Mouse (Mus musculus) lung, embryonic 16.5 days (tissue): ENCODE results near the gene Slc19a3. TPM values are rescaled to one million over a fixed set of nuclear protein-coding genes. Genes with fewer than 3 reads are reported as not detected.

Experiments
- ATAC-seq: fragments of 200-750 bp; cut with Nextera tagmentation; 2 replicates; pipeline ENCODE4 v1.8.0; 2017; ENCODE audit warnings: low read depth, mild to moderate bottlenecking, moderate library complexity
- H3K27ac ChIP-seq: fragments of 300-500 bp; sonication (generic); 2 replicates; pipeline ENCODE4 v1.5.1; 2014; ENCODE audit warnings: mild to moderate bottlenecking, control low read depth, low read length
- H3K27me3 ChIP-seq: fragments of 300-500 bp; sonication (generic); 2 replicates; pipeline ENCODE4 v1.6.1; 2014; ENCODE audit warnings: low read depth, low read length, mixed read lengths; ENCODE audit not compliant: control insufficient read depth, insufficient read depth
- H3K36me3 ChIP-seq: fragments of 300-500 bp; sonication (generic); 2 replicates; pipeline ENCODE4 v1.6.1; 2014; ENCODE audit warnings: low read length; ENCODE audit not compliant: control insufficient read depth, insufficient read depth
- H3K4me1 ChIP-seq: fragments of 300-500 bp; sonication (generic); replicated peaks from 2 replicates; pipeline ENCODE4 v1.6.1; 2014; ENCODE audit warnings: low read length, mixed read lengths; ENCODE audit not compliant: control insufficient read depth, insufficient read depth
- H3K4me2 ChIP-seq: fragments of 300-500 bp; sonication (generic); 2 replicates; pipeline ENCODE4 v1.6.1; 2014; ENCODE audit warnings: low read depth, low read length, control low read depth
- H3K4me3 ChIP-seq: fragments of 300-500 bp; sonication (generic); 2 replicates; pipeline ENCODE4 v1.5.1; 2014; ENCODE audit warnings: mild to moderate bottlenecking, low read length, control low read depth
- H3K9ac ChIP-seq: fragments of 300-500 bp; sonication (generic); 2 replicates; pipeline ENCODE4 v1.6.1; 2014; ENCODE audit warnings: low read length, control low read depth
- H3K9me3 ChIP-seq: fragments of 300-500 bp; sonication (generic); 2 replicates; pipeline ENCODE4 v1.6.1; 2016; ENCODE audit warnings: low read length; ENCODE audit not compliant: control insufficient read depth
- WGBS: fragments of 180-500 bp; shearing (Covaris S2); extraction: QIAGEN DNeasy Blood & Tissue Kit; methylation state at CpG from one replicate; pipeline ENCODE4 v1.1.7; 2014; 5-methylcytosine and 5-hydroxymethylcytosine counted together
- polyA plus RNA-seq: library from polyadenylated mRNA; unstranded; fragments of >200 nt; fragmentation: Nextera tagmentation; extraction: Ambion mirVana; gene quantifications from 2 replicates; pipeline ENCODE4 v1.2.1, GENCODE M21; 2015

Slc19a3 gene
- polyA plus RNA-seq, 1 experiment from 2014 or later: 1.0 TPM

DNA sequence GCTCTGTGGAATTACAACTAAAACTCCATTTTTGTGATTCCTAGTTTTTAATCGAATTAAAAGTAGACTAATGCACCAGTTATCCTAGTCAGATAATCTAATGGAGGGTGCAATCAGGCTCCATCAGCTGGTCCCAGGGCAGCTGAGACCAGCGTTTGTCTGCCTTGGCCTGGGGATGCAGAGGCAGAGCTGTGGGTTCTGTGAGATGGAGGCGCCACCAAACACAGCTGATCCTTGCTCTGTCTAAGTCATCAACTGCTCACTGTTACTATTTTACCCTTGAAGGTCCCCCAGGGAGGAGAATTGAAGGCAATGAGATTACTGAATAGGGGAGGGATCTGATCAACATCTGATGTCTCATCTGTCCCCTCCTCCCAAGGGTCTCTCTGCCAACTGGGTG is 71.8 kb downstream of the Slc19a3 start:
- Histone ChIP-seq H3K27me3 (no peaks in the 10 kb centered on the region), H3K4me3 (no peak overlapping the region), H3K4me1 (no peaks in the 10 kb centered on the region), H3K27ac (no peak overlapping the region), H3K9me3 (no peaks in the 10 kb centered on the region), H3K4me2 (no peak overlapping the region), H3K9ac (no peak overlapping the region), H3K36me3 (no peaks in the 10 kb centered on the region)
- ATAC-seq: no peak
- WGBS: 67% methylated on average over 3 of the region's 3 CpGs

Other genes starting within 250 kb of the Slc19a3 start
- 30.8 and 31.4 TPM in 2 replicates for gene Agfg1, start 199.0 kb downstream of the Slc19a3 start, polyA plus RNA-seq
- not detected in 2 replicates for gene A030005L19Rik, start 125.1 kb downstream of the Slc19a3 start, polyA plus RNA-seq
- gene A030014E15Rik, start 113.5 kb downstream of the Slc19a3 start, polyA plus RNA-seq: not detected in 2 replicates
- not detected in 2 replicates for gene Gm6217, start 107.0 kb downstream of the Slc19a3 start, polyA plus RNA-seq
- gene A030003K21Rik, start 95.1 kb downstream of the Slc19a3 start, polyA plus RNA-seq: not detected in 2 replicates
- not detected in 2 replicates for gene Gm7544, start 82.4 kb downstream of the Slc19a3 start, polyA plus RNA-seq
- gene Gm47955, start 78.2 kb downstream of the Slc19a3 start, polyA plus RNA-seq: not detected in 2 replicates
- not detected in 2 replicates for gene Gm47959, start 37.9 kb downstream of the Slc19a3 start, polyA plus RNA-seq
- not detected in 2 replicates for gene Krtap28-10, start 4.0 kb upstream of the Slc19a3 start, polyA plus RNA-seq
- gene Gm47969, start 6.5 kb upstream of the Slc19a3 start, polyA plus RNA-seq: not detected in 2 replicates
- gene A030005K14Rik, start 20.9 kb upstream of the Slc19a3 start, polyA plus RNA-seq: not detected in 2 replicates
- gene Krtap28-13, start 22.5 kb upstream of the Slc19a3 start, polyA plus RNA-seq: not detected in 2 replicates
- not detected in 2 replicates for gene Ccl20, start 78.3 kb upstream of the Slc19a3 start, polyA plus RNA-seq
- 1.3 and 1.7 TPM in 2 replicates for gene Daw1, start 121.3 kb upstream of the Slc19a3 start, polyA plus RNA-seq